Comparison of ENCODE assay signal across 8 mouse cellular contexts in genomic region chr14:87140963-87141486, GRCm38 (mm10). TPM values are rescaled to one million over a fixed set of nuclear protein-coding genes. Genes with fewer than 3 reads are reported as not detected.
DNase-seq lines count a peak whose midpoint lies in the region; ATAC-seq lines count a peak whose summit lies in the region.

Diaph3 (minus strand) TSS chr14:87141235.

- peak; percentile 96 for ATAC-seq in erythroblast, adult 5-6 weeks (replicated peaks; ENCODE audit: low FRiP score, poor library complexity, severe bottlenecking)
- peak; percentile 99 for ATAC-seq in kidney, embryonic 15.5 days (replicated peaks; ENCODE audit: low FRiP score)
- ATAC-seq in monocyte, adult 5-6 weeks (replicated peaks; ENCODE audit: insufficient number of reproducible peaks, low FRiP score, low TSS enrichment, poor library complexity, severe bottlenecking): peak; percentile 98

- H3K4me1 ChIP-seq in heart, embryonic 10.5 days: peaks cover 9% of the 10 kb centered on the region
- peaks cover 14% of the 10 kb centered on the region; the same call in 1 of the 2 replicates for H3K4me1 ChIP-seq in kidney, embryonic 15.5 days

- H3K9ac ChIP-seq in kidney, embryonic 15.5 days: peak within 1 kb of the TSS; percentile 64

- DNase-seq in B cell, adult 2 months: peak; percentile 94 to 95
- DNase-seq in brain, adult 2 months (ENCODE audit: low read depth, low spot score): peak; percentile 96
- peak; percentile 99 for DNase-seq in heart, embryonic 10.5 days (ENCODE audit: low spot score)
- DNase-seq in liver: peak; percentile 99
- peak; percentile 97 to 99 for DNase-seq in spleen, postnatal 4 days (ENCODE audit: low spot score in 2 of 2)

- no peaks in the 10 kb centered on the region for H3K27me3 ChIP-seq in heart, embryonic 10.5 days (ENCODE audit: insufficient read depth, poor library complexity, severe bottlenecking)
- no peaks in the 10 kb centered on the region for H3K27me3 ChIP-seq in kidney, embryonic 15.5 days

- peaks cover 9% of the 10 kb centered on the region; the same call in 1 of the 2 replicates for H3K36me3 ChIP-seq in heart, embryonic 10.5 days
- 0 out of 2 replicates have a peak, but pooled peaks cover 3% of the 10 kb centered on the region for H3K36me3 ChIP-seq in kidney, embryonic 15.5 days

- H3K9me3 ChIP-seq in heart, embryonic 10.5 days: no peaks in the 10 kb centered on the region
- H3K9me3 ChIP-seq in kidney, embryonic 15.5 days (replicated peaks): no peaks in the 10 kb centered on the region

- H3K4me3 ChIP-seq in heart, embryonic 10.5 days: peak within 1 kb of the TSS; percentile 88
- peak within 1 kb of the TSS; percentile 89 for H3K4me3 ChIP-seq in kidney, embryonic 15.5 days (replicated peaks)

- H3K4me2 ChIP-seq in kidney, embryonic 15.5 days: peak within 1 kb of the TSS; percentile 87

- peak within 1 kb of the TSS; percentile 93 for H3K27ac ChIP-seq in heart, embryonic 10.5 days
- H3K27ac ChIP-seq in kidney, embryonic 15.5 days: peak within 1 kb of the TSS; percentile 79

- WGBS in heart, embryonic 10.5 days: under 1% methylated on average over 43 of the region's 43 CpGs
- WGBS in kidney, embryonic 15.5 days: under 1% methylated on average over 43 of the region's 43 CpGs

RNA-seq across cellular contexts. Expression of gene Diaph3, which starts in this region (rescaled TPM):
- 44.7 and 58.8 TPM in 2 replicates for total RNA-seq in erythroblast, adult 5-6 weeks (2015; ENCODE audit: low replicate concordance)
- total RNA-seq in erythroblast, adult 5-6 weeks (2017; ENCODE audit: low replicate concordance): 129 and 132 TPM in 2 replicates
- 16.2 and 17.1 TPM in 2 replicates for polyA plus RNA-seq in heart, embryonic 10.5 days (2016; fragmentation: Nextera tagmentation; extraction: Ambion mirVana)
- polyA plus RNA-seq in kidney, embryonic 15.5 days (2015; fragmentation: Nextera tagmentation; extraction: Ambion mirVana): 12.4 and 13.1 TPM in 2 replicates
- 3.7 to 5.2 TPM (median 4.3 TPM) in 3 replicates for total RNA-seq in monocyte, adult 5-6 weeks (2017)

Comparison
In these comparisons a context has a peak if more than half of its experiments do, and no peak if none do; other contexts are left out.
1. Peak in every context shown above with its lines: DNase-seq, ATAC-seq, H3K4me3 ChIP-seq and H3K27ac ChIP-seq.